Mouse (Mus musculus): Measurements from ENCODE around the gene Cmtm1. TPM values are rescaled to one million over a fixed set of nuclear protein-coding genes. Genes with fewer than 3 reads are reported as not detected.

Cmtm1 gene
- total RNA-seq, 2 experiments from 2014 or later = not detected

DNA sequence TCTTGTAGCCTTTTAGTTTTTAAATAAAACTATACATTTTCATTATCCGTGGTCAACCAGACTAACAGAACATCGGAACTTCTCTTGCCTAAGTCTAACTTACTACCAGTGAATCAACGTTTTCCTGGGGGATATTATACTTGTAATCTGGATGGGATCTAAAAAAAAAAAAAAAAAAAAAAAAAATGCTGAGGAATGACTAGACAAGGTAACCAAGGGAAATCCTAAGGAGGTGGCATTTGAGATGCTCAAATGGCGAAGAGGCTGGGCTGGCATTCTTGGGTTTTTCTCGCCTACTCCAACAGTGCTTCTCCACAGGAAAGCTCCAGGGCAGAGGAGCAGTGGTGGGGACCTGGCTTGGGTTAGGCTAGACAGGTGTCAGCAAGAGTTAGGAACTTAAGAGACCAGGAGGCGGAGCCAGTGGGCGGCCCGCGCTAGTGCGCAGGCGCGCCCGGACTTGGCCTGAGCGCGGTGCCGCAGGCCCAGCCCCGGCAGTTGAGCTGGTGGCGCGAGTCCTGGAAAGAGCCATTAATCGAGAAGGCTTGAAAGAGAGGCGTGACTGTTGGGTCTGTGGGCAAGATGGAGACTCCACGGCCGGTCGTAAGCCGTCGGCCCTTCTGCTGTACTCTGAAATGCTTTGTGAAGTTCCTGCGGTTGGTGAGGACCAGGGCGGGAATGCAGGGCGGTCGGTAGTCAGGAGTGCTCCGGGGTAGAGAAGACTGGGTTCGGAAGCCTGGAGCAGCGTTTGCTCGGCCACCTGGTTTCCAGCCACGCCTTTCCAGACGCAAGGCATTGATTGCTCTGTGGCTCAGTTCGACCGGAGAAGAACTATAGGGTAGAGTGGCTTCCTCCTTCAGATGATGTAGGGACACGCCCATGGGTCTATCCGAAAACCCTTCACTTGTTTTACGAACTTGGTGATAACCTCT is 59.2 kb downstream of the Cmtm1 start, which contains the start of gene Cklf:
Gene Cklf, plus strand, starts transcription at position 423 of the 929 bp plus-strand sequence.
- intact Hi-C loops (cut with DNase I; ENCODE audit: low total_unique reads) = loop anchor here (5.0 kb wide), 1 partner anchor 92 kb away; no protein-coding TSS in a partner anchor
- peak; percentile 85 for DNase-seq

DNA sequence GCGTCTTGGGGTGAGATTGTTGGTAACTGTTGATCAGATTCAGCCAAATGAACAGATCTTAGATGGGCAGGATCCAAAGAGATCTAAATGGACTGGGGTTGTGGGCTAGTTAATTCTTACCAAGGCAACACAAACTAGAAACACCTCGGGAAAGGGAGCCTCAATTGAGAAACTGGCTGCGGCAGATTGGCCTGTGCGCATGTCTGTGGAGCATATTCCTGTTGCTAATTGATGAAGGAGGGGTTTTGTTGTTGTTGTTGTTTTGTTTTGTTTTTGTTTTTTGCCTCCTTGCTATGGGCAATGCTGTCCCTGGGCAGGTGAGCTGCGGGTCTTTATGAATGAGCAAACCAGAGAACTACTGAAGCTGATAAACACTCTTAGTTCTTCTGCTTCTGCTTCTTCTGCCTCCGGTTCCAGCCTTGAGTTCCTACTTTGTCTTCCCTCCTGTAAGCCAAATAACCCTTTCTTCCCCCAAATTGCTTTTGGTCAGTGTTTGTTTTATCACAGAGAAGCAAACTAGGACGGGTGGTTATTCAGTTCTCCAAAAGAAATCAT is 60.4 kb downstream of the Cmtm1 start:
- intact Hi-C loops (cut with DNase I; ENCODE audit: low total_unique reads) = no loop called here
- DNase-seq = no peak

DNA sequence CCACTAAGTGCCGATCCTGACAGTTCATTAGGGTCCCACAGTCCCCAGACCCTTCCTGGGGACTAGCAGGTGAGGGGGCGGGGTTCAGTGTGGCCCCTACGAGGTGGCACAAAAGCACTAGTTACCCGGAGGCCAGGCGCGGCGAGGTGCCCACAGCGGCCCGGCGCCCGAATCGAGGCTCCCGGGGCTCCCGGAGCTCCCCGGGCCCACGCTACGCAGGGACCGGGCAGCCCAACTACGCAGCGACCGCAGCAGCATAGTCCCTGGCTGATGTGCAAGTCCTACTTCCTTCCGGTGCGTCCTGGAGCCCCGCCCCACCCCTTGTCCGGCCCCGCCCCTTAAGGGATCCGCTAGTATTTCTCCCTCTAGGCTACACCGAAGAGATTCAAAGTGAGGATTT is 61.7 kb downstream of the Cmtm1 start, which contains the start of gene Tk2:
Gene Tk2, minus strand, starts transcription at position 283 of the 400 bp plus-strand sequence.
- peak; percentile 82 for DNase-seq
- intact Hi-C loops (cut with DNase I; ENCODE audit: low total_unique reads) = no loop called here

DNA sequence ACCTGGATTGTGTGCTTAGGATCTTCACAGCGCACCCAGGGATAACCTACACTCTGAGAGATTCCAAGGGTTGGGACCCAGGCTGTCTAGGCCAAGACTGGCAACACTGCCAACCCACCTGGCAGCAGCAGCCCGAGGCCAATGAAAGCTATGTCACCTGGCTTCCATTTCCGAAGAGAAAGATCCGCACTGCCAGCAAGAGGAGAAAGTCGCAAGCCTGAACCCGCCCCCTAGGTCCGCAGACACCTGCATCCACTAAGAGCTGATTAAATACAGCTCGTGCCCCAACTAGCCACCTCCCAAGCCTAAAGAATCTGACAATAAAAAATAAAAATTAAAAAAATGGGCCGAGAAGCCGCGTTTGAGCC is 62.1 kb downstream of the Cmtm1 start:
- DNase-seq = no peak
- intact Hi-C loops (cut with DNase I; ENCODE audit: low total_unique reads) = no loop called here

DNA sequence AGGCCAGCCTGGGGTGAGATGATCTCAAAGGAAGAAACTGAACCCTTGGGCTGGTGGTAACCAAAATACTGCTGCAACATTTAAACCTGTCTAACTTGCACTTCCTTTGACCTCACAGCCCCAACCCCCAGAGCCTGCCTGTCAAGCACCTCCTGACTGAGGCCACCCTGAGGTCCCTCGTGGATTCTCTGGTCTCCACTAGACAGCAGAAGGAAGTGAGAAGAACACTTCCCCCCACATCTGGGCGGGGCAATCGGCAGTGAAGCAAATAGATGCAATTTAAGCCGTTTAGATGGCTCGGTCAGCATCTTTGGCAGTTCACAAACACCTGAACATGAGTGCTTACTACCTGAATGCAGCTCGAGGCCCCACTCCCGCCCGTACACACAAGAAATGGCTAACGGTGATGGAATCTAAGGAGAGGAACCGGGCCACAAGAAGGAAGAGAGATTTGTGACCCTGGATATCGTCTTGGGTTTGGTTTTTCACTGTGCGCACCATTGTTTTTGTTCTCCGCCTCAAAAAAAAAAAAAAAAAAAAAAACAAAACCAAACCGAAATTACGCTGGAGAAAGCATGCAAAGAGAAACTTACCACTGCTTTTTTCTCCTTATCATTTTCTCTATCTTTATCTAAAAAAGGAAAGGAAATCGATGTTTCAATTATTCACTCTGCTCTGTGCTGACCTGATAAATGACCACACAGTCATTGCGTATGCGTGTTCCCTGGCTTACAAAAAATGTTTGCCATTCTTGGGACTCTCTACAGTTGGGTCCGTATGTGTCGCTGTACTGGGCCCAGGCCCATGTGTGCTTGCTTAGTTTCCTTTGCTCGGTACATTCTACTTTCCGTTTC is 62.7 kb downstream of the Cmtm1 start:
- intact Hi-C loops (cut with DNase I; ENCODE audit: low total_unique reads) = no loop called here
- peak; percentile 30 for DNase-seq

DNA sequence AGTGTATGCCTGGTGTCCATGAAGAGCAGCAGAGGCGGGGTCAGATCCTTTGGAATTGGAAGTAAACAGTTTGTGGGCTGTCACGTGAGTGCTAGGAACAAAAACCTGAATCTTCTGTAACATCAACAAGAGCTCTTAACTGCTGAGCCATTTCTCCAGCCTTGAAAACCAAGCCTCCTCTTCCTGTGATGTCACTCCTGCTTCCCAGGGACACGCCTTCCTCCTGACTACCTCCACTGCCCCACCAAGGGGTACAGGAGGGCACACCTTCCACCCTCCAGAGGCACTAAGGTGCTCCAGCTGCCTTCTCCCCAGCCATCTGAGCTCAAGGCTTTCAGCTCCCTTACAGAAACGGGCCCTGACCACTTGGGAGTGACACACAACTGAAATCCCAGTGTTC is 63.3 kb downstream of the Cmtm1 start:
- intact Hi-C loops (cut with DNase I; ENCODE audit: low total_unique reads) = no loop called here
- DNase-seq = no peak

Other genes with a start within 250 kb of the Cmtm1 start
- 100 to 1,000 TPM; 134 to 136 TPM for gene Cdh5, start 208.5 kb downstream of the Cmtm1 start, total RNA-seq (2021)
- under 1 TPM; 0.53 to 0.90 TPM for gene Bean1, start 139.7 kb downstream of the Cmtm1 start, total RNA-seq (2021)
- gene Tk2, start 61.6 kb downstream of the Cmtm1 start, total RNA-seq (2021) = 1 to 10 TPM; 3.7 to 4.7 TPM
- 1 to 10 TPM; 3.5 to 5.0 TPM for gene Cklf, start 59.3 kb downstream of the Cmtm1 start, total RNA-seq (2021)
- not detected for gene Cmtm2a, start 17.0 kb downstream of the Cmtm1 start, total RNA-seq (2021)
- gene Gm45711, start 64 bp downstream of the Cmtm1 start, total RNA-seq (2021) = not detected
- gene Gm11020, start 11.4 kb upstream of the Cmtm1 start, total RNA-seq (2021) = not detected
- gene Cmtm2b, start 12.1 kb upstream of the Cmtm1 start, total RNA-seq (2021) = not detected
- gene Cmtm3, start 29.3 kb upstream of the Cmtm1 start, total RNA-seq (2021) = 10 to 100 TPM; 15.2 to 21.7 TPM
- 1 to 10 TPM; 4.7 to 4.8 TPM for gene Cmtm4, start 85.7 kb upstream of the Cmtm1 start, total RNA-seq (2021)
- gene Dync1li2, start 132.9 kb upstream of the Cmtm1 start, total RNA-seq (2021) = 100 to 1,000 TPM in 1 of 2 experiments, 10 to 100 TPM in 1; 99.3 to 104 TPM
- under 1 TPM in 1 of 2 experiments, not detected in 1; 0.06 TPM for gene Terb1, start 199.8 kb upstream of the Cmtm1 start, total RNA-seq (2021)
- gene Nae1, start 224.5 kb upstream of the Cmtm1 start, total RNA-seq (2021) = 10 to 100 TPM; 20.4 to 24.5 TPM
- gene Car7, start 224.5 kb upstream of the Cmtm1 start, total RNA-seq (2021) = 1 to 10 TPM; 1.0 to 1.1 TPM